Mouse (Mus musculus) forebrain, postnatal 0 days (tissue): ENCODE measurements at regions not wholly inside any gene's neighbourhood (a gene's known extent, or its start where the extent isn't known, plus 50 kb on each side); places are given as distances from the start of the nearest gene placed in this dataset.

Experiments used
- ATAC-seq: fragments of 200-750 bp; cut with Nextera tagmentation; 2 replicates; pipeline ENCODE4 v1.8.0; 2017; ENCODE audit warnings: mild to moderate bottlenecking, moderate library complexity
- DNase-seq: peaks from one replicate; pipeline ENCODE4 v3.0.0-alpha.2; 2015
- H3K27ac ChIP-seq: fragments of 300-500 bp; sonication (generic); 2 replicates; pipeline ENCODE4 v1.5.1; 2014; ENCODE audit warnings: low read depth, mild to moderate bottlenecking, antibody characterized with exemption, low read length, moderate library complexity, mixed read lengths
- H3K27me3 ChIP-seq: fragments of 300-500 bp; sonication (generic); 2 replicates; pipeline ENCODE4 v1.6.1; 2014; ENCODE audit warnings: mild to moderate bottlenecking, low read length, mixed read lengths; ENCODE audit not compliant: insufficient read depth
- H3K36me3 ChIP-seq: fragments of 300-500 bp; sonication (generic); 2 replicates; pipeline ENCODE4 v1.6.1; 2014; ENCODE audit warnings: mild to moderate bottlenecking, moderate library complexity; ENCODE audit not compliant: insufficient read depth
- H3K4me1 ChIP-seq: fragments of 300-500 bp; sonication (generic); 2 replicates; pipeline ENCODE4 v1.6.1; 2014; ENCODE audit warnings: antibody characterized with exemption; ENCODE audit not compliant: insufficient read depth
- H3K4me2 ChIP-seq: fragments of 300-500 bp; sonication (generic); 2 replicates; pipeline ENCODE4 v1.6.1; 2014; ENCODE audit warnings: low read depth, mild to moderate bottlenecking, moderate library complexity
- H3K4me3 ChIP-seq: fragments of 300-500 bp; sonication (generic); 2 replicates; pipeline ENCODE4 v1.5.1; 2014; ENCODE audit warnings: low read depth, low read length, mixed read lengths
- H3K9ac ChIP-seq: fragments of 300-500 bp; sonication (generic); 2 replicates; pipeline ENCODE4 v1.6.1; 2014; ENCODE audit warnings: mild to moderate bottlenecking
- H3K9me3 ChIP-seq: fragments of 300-500 bp; sonication (generic); 2 replicates; pipeline ENCODE4 v1.6.1; 2016; ENCODE audit warnings: low read length
- CTCF ChIP-seq: sonication (generic); IDR thresholded peaks from 2 replicates; pipeline ENCODE4 v1.5.1; 2016; ENCODE audit warnings: antibody characterized with exemption, control low read depth, low read depth
- WGBS: fragments of 180-500 bp; shearing (Covaris S2); extraction: QIAGEN DNeasy Blood & Tissue Kit; methylation state at CpG from one replicate; pipeline ENCODE4 v1.1.7; 2014; 5-methylcytosine and 5-hydroxymethylcytosine counted together

DNA sequence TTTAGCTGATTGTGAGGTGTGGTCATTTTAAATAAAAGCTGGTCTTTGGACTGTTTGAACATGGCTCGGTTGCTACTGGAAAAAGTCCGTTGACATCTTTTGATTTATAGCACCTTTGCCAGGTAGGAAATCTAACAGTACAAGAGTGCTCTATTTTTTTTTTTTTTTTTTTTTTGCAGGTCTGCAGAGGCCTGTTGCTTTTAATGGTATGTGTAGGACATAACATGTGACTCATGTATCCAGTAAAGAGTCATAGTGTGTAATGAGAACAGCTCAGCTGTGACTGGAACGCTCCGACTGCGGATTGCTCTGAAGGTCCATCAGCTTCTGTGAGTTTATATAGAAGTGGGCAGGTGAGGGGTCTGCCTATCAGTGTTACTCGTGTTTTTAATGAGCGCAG is 190.0 kb upstream of the Tmem45b start:
- ATAC-seq = no peak
- TF ChIP-seq CTCF = no peak
- Histone ChIP-seq H3K9ac (no peak overlapping the region), H3K36me3 (no peaks in the 10 kb centered on the region), H3K4me1 (no peaks in the 10 kb centered on the region), H3K27me3 (no peaks in the 10 kb centered on the region), H3K9me3 (no peaks in the 10 kb centered on the region), H3K4me2 (no peak overlapping the region), H3K27ac (no peak overlapping the region), H3K4me3 (no peak overlapping the region)
- no peak for DNase-seq
- WGBS = 89% methylated on average over 7 of the region's 7 CpGs

- TF ChIP-seq CTCF = no peak
- no peak overlapping the region for H3K27ac ChIP-seq
- H3K4me3 ChIP-seq = no peak overlapping the region
- no peaks in the 10 kb centered on the region for H3K27me3 ChIP-seq
- no peaks in the 10 kb centered on the region for H3K36me3 ChIP-seq
- no peaks in the 10 kb centered on the region for H3K4me1 ChIP-seq
- no peak for DNase-seq
- no peaks in the 10 kb centered on the region for H3K9me3 ChIP-seq
- H3K4me2 ChIP-seq = no peak overlapping the region
- no peak overlapping the region for H3K9ac ChIP-seq
- no peak for ATAC-seq
- 88% methylated on average over 3 of the region's 3 CpGs for WGBS
Observed at GRCm38 (mm10) chr9:31653788-31654187, 189.5 kb upstream of the Tmem45b start.

GRCm38 (mm10) chr9:31650362-31651130 is 186.3 kb upstream of the Tmem45b start:
- Histone ChIP-seq H3K4me3 (no peak overlapping the region), H3K9me3 (no peaks in the 10 kb centered on the region), H3K4me1 (no peaks in the 10 kb centered on the region), H3K4me2 (no peak overlapping the region), H3K27ac (no peak overlapping the region), H3K27me3 (no peaks in the 10 kb centered on the region), H3K9ac (no peak overlapping the region), H3K36me3 (no peaks in the 10 kb centered on the region)
- DNase-seq (no peak), ATAC-seq (no peak)
- 90% methylated on average over 10 of the region's 10 CpGs for WGBS
- no peak for TF ChIP-seq CTCF

DNA sequence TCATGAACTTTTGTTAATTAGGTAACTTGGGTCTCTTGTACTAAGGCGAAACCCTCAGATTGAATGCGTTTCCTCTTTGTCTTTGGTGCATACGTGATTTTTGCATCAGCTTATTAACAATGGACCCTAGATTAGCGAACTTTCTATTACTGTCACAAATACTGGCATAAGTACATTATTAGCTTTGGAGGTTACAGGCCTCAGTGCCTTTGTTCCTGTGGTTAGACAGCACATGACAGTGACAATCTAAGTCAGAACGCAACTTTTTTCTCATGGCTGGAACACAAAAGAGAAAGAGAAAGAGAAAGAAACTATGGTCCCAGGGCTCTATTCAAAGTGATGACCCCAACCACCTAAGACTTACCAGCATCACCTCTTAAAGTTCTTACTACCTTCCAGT is 184.8 kb upstream of the Tmem45b start:
- Histone ChIP-seq H3K36me3 (no peaks in the 10 kb centered on the region), H3K4me2 (no peak overlapping the region), H3K27me3 (no peaks in the 10 kb centered on the region), H3K9me3 (no peaks in the 10 kb centered on the region), H3K9ac (no peak overlapping the region), H3K4me3 (no peak overlapping the region), H3K27ac (no peak overlapping the region), H3K4me1 (no peaks in the 10 kb centered on the region)
- WGBS = 85% methylated on average over 5 of the region's 5 CpGs
- ATAC-seq = no peak
- DNase-seq = no peak
- TF ChIP-seq CTCF = no peak

DNA sequence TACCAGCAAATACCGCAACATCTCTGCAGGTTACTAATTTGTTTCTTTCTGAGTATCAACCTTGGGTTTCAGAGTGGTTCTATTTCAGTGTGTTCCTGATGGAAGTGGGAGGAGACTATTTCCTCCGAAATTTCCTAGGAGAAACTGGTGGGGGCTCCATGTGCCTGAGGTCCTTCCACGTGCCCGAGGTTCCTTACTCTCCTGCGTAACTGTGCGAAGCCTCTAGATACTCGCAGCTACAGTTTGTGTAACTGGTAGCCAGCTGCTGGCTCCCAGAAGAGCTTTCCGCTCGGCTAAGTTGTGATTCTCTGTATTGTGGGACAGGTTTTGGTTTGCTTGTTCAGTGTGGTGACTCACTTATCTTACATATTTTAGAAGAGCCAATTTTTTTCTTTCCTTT is 184.3 kb upstream of the Tmem45b start:
- DNase-seq (no peak), ATAC-seq (no peak)
- Histone ChIP-seq H3K4me2 (no peak overlapping the region), H3K27ac (no peak overlapping the region), H3K9ac (no peak overlapping the region), H3K4me3 (no peak overlapping the region), H3K36me3 (no peaks in the 10 kb centered on the region), H3K4me1 (no peaks in the 10 kb centered on the region), H3K9me3 (no peaks in the 10 kb centered on the region), H3K27me3 (no peaks in the 10 kb centered on the region)
- no peak for TF ChIP-seq CTCF
- WGBS = 81% methylated on average over 9 of the region's 9 CpGs

- ATAC-seq (no peak), DNase-seq (no peak)
- no peaks in the 10 kb centered on the region for H3K9me3 ChIP-seq
- H3K4me3 ChIP-seq = no peak overlapping the region
- no peak overlapping the region for H3K9ac ChIP-seq
- no peaks in the 10 kb centered on the region for H3K4me1 ChIP-seq
- H3K36me3 ChIP-seq = no peaks in the 10 kb centered on the region
- no peak overlapping the region for H3K4me2 ChIP-seq
- no peak for TF ChIP-seq CTCF
- 29% methylated on average over 7 of the region's 7 CpGs for WGBS
- H3K27me3 ChIP-seq = no peaks in the 10 kb centered on the region
- H3K27ac ChIP-seq = no peak overlapping the region
Observed at GRCm38 (mm10) chr9:31645114-31645513, 180.9 kb upstream of the Tmem45b start.

DNA sequence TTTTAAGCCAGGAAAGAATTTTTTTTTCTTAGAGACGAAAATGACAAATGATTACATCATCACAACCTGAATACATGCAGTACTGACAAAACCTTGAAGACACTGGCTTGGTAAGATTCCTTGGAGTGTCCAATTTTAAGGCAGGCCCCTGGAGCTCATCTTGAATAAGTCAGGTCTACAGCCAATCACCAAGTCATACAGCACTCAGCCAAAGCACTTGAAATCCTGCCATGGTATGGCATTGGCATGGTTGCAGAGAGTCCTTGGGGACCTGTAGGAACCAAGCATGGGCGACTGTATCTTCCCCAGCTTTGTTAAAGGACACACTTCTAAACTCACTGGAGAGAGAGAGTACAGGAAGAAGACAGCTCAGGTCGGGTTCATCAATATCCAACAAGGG is 179.8 kb upstream of the Tmem45b start:
- 89% methylated on average over 3 of the region's 3 CpGs for WGBS
- no peaks in the 10 kb centered on the region for H3K36me3 ChIP-seq
- no peak overlapping the region for H3K4me2 ChIP-seq
- no peak for DNase-seq
- no peak overlapping the region for H3K27ac ChIP-seq
- no peak overlapping the region for H3K9ac ChIP-seq
- no peaks in the 10 kb centered on the region for H3K9me3 ChIP-seq
- H3K4me3 ChIP-seq = no peak overlapping the region
- ATAC-seq = no peak
- H3K4me1 ChIP-seq = no peaks in the 10 kb centered on the region
- TF ChIP-seq CTCF = no peak
- no peaks in the 10 kb centered on the region for H3K27me3 ChIP-seq
